Mouse (Mus musculus): ENCODE measurements around the gene Vmn2r87. TPM values are rescaled to one million over a fixed set of nuclear protein-coding genes. Genes with fewer than 3 reads are reported as not detected.
"Not testable (repeated sequence)": the region's sequence is repeated elsewhere in the genome, so short reads cannot be mapped to it uniquely, and the experiment has no call there.

Gene Vmn2r87
- total RNA-seq (2017), result not detected in 2 replicates

DNA sequence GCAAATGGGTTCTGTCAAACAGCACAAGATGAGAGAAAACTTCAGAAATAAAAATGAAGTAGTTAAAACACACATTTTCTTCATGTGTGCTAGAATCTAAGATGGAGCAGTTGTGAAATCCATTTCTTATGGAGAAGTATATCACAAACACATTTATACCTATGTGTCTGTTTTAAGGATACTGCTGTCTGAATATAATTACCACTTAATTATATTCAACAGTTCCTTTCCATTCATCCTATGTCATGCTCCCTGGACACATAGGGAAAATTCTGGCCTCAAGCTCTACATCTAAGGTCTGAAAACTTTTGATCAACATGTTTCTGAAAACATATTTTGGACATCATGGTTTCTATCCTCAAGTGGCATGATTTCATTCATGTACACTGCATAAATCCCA, at the start of gene Vmn2r87:
Gene Vmn2r87, minus strand, starts transcription at position 101 of the 400 bp plus-strand sequence.
- ATAC-seq (ENCODE audit: extremely low read depth, insufficient number of reproducible peaks, low FRiP score, poor library complexity, severe bottlenecking), result no peak

GRCm38 (mm10) chr10:130544331-130544730, 47.1 kb upstream of the Vmn2r87 start:
- not testable (repeated sequence) for ATAC-seq (ENCODE audit: extremely low read depth, insufficient number of reproducible peaks, low FRiP score, poor library complexity, severe bottlenecking)

- peak; percentile 93 for ATAC-seq (ENCODE audit: extremely low read depth, insufficient number of reproducible peaks, low FRiP score, poor library complexity, severe bottlenecking)
Observed at GRCm38 (mm10) chr10:130541931-130542691, 44.9 kb upstream of the Vmn2r87 start.

- ATAC-seq (ENCODE audit: extremely low read depth, insufficient number of reproducible peaks, low FRiP score, poor library complexity, severe bottlenecking), result no peak
Observed at GRCm38 (mm10) chr10:130536101-130536500, 38.9 kb upstream of the Vmn2r87 start.

GRCm38 (mm10) chr10:130527926-130528325, 30.7 kb upstream of the Vmn2r87 start:
- ATAC-seq (ENCODE audit: extremely low read depth, insufficient number of reproducible peaks, low FRiP score, poor library complexity, severe bottlenecking), result no peak

DNA sequence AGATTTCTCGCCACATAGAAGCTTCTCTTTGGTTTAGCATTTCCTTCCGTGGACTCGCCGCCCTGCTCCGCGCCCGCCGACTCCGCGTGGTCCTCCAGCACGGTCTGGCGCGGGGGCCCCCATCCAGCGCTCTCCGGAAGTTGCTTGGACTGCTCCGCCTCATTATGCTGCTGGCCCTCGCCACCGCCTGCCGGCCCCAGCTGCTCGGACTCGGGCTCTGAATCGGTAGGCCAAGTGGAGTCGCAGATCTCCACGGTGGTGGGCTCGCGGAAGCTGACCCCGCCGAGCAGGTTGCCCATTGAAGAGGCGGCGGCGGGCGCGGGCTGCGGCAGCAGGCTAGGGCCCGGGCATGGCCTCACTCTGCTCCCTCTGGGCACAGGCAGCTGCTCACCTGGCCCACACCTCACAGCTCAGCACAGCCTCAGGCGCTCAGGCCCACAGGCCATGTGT, 26.9 kb downstream of the Vmn2r87 start:
- ATAC-seq (ENCODE audit: extremely low read depth, insufficient number of reproducible peaks, low FRiP score, poor library complexity, severe bottlenecking), result no peak

- ATAC-seq (ENCODE audit: extremely low read depth, insufficient number of reproducible peaks, low FRiP score, poor library complexity, severe bottlenecking), result not testable (repeated sequence)
Observed at GRCm38 (mm10) chr10:130455950-130456349, 41.2 kb downstream of the Vmn2r87 start, which contains the start of gene Vmn2r86. TSS of gene Vmn2r86 (minus strand) at chr10:130456050.

DNA sequence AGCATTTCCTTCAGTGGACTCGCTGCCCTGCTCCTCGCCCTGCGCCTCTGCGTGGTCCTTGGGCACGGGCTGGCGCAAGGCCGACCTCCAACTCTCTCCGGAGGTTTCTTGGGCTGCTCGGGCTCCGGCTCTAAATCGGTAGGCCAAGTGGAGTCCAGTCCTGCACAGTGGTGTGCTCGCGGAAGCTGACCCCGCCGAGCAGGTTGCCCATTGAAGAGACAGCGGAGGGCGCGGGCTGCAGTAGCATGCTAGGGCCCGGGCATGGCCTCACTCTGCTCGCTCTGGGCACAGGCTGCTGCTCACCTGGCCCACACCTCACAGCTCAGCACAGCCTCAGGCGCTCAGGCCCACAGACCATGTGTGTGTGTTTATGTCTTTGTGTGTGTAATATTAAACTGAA, 52.4 kb downstream of the Vmn2r87 start:
- ATAC-seq (ENCODE audit: extremely low read depth, insufficient number of reproducible peaks, low FRiP score, poor library complexity, severe bottlenecking), result no peak

DNA sequence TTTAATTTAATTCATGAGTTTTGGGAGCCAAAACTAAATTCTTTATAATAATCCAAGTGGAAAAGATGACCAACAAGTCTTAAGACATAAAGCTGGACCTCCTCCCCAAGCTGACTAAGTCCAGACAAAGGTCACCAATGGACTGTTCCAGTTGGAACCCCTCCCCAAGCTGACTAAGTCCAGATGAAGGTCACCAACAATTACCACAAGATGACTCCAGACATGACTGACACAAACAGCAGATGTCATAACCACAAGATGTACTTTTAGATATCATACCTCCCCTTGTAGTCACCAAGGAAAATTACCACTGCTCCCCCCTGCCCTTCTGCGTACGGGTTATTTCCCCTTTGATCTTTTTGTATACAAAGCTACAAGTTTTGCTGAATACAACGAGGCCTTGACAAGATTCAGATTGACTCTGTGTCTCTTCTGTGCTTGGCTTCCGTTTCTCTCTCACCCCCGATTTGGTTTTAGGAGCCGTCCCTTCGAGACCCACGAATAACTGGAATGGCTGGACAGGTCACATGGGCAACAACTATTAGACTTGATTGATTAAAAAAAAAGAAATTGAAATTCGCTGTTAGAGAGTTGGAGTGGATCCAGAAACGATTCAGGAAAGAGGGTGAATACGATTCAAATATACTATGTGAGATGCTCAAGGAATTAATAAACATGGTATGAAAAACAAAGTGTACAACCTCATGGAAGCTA, 62.9 kb downstream of the Vmn2r87 start:
- ATAC-seq (ENCODE audit: extremely low read depth, insufficient number of reproducible peaks, low FRiP score, poor library complexity, severe bottlenecking), result not testable (repeated sequence)

DNA sequence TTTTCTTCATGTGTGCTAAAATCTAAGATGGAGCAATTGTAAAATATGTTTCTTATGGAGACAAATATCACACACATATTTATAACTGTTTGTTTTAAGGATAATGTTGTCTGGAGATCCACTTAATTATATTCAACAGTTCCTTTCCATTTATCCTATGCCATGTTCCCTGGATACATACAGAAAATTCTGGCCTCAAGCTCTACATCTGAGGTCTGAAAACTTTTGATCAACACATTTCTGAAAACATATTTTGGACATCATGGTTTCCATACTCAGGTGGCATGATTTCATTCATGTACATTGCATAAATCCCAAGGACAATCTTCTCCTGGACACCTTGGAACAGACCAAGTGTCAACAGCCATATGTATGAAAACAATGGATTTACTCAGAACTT, 67.6 kb downstream of the Vmn2r87 start, which contains the start of gene Vmn2r85:
Gene Vmn2r85, minus strand, starts transcription at position 101 of the 400 bp plus-strand sequence.
- ATAC-seq (ENCODE audit: extremely low read depth, insufficient number of reproducible peaks, low FRiP score, poor library complexity, severe bottlenecking), result not testable (repeated sequence)

DNA sequence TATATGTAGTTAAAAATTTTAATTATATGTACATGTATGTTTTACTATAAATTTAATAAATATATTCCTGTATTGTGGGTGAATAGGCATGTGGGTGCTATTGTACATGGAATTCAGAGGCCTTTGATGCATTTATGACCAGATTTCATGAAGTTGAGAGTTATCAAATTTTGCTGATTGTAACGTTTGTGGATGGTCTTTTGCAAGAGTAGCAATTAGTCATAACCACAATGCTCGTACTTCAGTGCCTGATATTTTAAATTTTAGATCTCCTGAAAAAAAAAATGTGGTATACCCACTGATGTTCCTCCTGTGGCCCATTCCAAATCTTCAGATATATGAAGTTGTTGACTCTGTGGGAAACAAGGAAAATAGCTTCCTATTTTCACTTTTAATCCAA, 74.8 kb downstream of the Vmn2r87 start:
- not testable (repeated sequence) for ATAC-seq (ENCODE audit: extremely low read depth, insufficient number of reproducible peaks, low FRiP score, poor library complexity, severe bottlenecking)

Other genes with a start within 250 kb of the Vmn2r87 start
- gene Neurod4, start 217.2 kb downstream of the Vmn2r87 start, total RNA-seq (2017), result 0.61 and 1.0 TPM in 2 replicates
- gene Tespa1, start 174.5 kb downstream of the Vmn2r87 start, total RNA-seq (2017), result 70.0 and 70.5 TPM in 2 replicates
- 0.12 TPM in 2 replicates for gene Vmn2r84, start 103.1 kb downstream of the Vmn2r87 start, total RNA-seq (2017)
- gene Vmn2r85, start 67.7 kb downstream of the Vmn2r87 start, total RNA-seq (2017), result not detected in 2 replicates
- not detected in 2 replicates for gene Vmn2r86, start 41.3 kb downstream of the Vmn2r87 start, total RNA-seq (2017)

Data from neutrophil, adult 5-6 weeks (primary cell).